Mouse (Mus musculus): ENCODE measurements around the gene Bcl10.
"Not testable (repeated sequence)": the region's sequence is repeated elsewhere in the genome, so short reads cannot be mapped to it uniquely, and the experiment has no call there.

Bcl10 gene

DNA sequence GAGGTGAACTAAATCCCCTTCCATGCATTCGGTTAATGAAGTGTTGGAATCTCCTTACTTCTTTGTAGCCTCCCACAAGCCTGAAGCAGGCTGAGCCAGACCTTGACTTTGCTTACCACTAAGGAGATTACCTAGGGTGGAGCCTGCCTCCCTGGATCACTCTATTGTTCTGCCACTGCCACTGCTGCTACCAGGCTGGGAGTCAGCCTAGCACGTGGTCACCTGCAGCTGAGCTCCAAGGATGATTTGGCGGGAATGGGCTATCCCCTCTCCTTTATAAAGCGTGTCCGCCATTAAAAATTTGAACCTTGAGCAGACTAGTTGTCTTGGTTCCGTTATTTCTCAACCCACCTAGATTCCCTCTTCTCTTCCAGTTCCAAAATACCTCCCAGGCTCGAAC, 8.7 kb upstream of the Bcl10 start:
- not testable (repeated sequence) for DNase-seq

DNA sequence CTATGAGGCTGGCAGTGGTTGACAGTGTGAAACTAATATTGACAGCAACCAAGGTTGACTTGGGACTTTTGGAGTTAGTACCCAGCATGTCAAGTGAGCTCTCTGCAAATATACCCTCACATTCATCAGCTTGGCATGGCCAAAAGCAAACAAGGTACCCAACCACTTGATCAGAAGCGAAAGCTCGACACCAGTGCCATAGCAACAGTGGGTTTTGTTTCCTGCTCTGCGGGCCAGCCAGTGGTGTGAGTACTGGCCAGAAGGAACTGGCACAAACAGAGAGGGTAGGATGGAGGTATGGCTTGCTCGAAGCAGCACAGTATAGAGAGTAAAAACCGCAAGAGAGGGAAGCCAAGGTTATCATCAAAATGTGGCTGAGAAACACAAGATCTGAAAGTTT, 6.2 kb upstream of the Bcl10 start:
- no peak for DNase-seq

DNA sequence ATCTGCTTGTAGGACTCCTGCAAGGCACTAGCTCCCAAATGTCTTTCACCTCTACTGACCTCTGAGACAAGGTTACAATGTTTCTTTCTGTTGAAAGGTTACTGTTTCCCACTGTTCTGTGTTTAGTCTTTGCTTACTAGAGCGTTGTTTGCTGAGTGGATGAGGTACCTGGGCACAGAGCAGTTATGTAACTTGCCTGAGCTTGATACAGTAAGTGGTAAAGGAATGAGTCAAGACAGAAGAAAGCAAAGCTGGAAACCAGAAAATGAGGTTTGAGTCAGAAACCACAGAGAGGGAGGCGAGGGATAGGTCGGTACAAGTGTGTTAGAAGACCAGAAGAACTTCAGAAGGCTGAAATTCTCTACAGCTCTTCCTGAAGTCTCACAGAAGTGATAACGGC, 5.8 kb upstream of the Bcl10 start:
- no peak for DNase-seq

DNA sequence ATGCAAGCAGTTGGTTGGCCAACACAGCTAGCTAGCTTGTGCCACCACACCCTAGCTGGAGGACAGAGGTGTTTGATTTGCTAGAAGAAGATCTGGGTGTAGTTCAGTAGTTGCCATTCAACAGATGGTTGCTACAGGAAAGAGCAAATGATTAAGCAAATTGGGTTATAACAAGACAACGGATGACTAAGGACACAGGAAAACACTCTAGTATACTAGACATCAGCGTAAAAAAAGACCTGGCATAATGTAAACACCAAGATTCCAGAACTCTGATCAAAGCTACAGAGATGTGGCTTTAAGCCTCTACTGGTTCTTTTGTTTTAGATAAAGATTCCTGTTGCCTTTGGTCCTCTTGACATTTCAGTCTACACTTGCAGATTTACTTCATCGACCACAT, 367 bp downstream of the Bcl10 start:
- no peak for DNase-seq

DNA sequence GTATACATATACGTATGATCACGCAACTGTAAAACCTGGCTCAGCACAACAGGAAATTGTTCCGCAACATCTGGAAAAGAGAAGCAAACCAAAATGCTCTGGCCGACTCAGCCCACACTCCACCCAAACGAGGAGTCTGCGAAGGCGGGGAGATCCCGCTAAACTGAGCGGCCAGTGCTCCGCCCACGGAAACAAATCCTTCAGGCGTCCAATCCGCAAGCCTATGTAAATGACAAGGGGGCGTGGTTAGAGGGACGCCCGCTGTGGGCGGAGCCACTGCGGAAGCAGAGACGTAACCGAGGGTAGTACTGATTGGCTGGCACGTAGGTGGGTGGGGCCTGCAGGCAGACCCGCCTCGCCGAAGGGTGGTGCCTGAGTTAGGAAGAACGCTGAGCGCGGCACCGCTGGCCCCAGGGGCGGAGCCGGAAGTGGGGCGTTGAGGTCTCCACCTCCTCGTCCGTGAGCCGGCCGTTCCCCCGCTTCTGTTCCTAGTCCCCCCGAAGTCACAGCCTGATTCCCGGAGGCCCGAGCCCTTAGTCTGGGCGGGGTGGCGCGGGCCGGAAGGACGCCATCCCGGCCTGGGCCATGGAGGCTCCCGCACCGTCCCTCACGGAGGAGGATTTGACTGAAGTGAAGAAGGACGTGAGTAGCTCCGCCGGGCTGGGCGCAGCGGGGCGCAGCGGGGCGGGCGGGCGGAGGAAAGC, 1.4 kb downstream of the Bcl10 start:
- DNase-seq = peak; percentile 100

DNA sequence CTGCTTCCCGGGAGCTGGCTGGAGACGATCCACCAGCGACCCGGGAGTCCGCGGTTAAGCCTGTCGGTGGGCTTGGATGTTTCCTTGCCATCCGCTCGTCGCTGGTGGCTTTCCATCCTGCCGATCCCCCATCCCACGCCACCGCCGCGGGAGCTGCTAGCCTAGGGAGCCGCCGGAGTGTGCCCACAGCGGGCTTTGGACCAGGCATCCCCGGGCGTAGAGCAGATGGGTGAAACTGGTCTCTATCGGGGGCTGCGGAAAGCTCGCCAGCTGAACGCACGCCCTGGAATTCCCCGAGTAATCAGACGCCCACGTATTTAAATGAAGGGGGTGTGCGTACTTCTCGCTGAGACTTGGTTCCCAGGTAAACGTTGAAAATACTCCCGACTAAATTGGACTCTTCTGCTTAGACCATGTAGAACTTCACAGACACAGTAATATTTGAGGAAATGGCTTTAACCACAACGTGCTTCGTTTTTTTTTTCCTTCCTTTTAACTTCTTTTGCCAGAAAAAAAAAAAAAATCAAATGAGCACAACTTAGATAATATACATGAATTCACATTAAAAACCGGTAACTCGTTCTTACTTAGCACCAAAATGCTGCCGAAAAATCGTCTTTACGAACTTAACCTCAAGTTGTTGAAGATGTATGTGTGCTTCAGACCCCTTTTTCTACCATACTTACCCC, 2.2 kb downstream of the Bcl10 start:
- peak; percentile 70 for DNase-seq

DNA sequence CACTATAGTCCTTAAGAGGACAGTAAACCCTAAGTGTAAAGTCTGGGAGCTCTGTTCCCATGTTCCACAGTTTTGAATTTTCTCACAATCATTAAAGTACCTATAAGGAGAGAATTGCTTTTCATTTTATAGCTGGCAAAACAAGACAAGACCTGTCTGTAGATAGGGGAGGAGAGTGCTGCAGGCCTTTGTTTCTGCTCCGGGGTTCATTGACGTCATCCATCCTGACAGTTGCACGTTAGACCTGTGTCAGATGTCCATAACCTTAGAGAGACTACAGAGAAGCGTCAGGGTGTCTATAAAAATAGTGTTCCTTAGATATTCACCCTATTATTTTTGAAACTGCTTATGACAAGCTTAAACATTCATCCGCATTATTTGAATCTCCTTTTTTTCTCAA, 2.9 kb downstream of the Bcl10 start:
- no peak for DNase-seq

DNA sequence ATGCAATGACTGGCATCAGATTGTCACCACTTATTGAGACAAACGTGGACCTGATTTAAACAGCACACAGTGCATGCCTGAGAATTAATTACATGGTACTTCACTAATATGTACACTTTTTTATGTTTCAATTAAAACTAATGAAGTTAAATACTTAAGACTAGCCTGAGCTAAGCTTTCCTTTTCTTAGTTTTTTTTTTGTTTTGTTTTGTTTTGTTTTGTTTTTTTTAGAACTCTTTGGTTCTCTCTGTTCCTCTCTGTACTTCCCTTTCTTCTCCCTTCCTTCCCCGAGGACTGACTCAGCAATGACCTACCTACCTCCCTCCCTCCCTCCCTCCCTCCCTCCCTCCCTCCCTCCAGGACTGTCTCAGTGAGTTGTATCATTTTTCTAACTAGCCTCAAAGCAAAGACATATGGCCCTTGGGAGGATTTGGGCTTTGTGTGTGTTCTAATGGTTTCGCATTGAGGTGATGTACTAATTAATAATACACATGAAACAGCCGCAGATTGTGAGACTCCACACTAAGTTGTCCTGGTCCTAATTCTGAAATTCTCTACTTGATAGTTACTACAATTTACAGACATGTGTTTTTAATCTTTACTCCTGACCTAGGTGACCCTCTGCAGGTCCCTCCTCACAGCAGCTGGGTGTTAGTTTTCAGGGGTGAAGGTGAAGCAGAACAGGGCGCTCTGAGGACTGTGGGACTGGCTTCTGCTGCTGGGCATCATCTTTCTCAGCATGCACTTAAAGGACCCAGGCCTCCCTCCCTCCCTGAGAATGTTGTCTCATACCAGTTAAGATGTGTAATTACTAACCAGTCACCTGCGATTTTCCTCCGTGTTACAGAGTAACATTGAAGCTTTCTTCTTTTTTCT, 7.2 kb downstream of the Bcl10 start:
- no peak for DNase-seq

DNA sequence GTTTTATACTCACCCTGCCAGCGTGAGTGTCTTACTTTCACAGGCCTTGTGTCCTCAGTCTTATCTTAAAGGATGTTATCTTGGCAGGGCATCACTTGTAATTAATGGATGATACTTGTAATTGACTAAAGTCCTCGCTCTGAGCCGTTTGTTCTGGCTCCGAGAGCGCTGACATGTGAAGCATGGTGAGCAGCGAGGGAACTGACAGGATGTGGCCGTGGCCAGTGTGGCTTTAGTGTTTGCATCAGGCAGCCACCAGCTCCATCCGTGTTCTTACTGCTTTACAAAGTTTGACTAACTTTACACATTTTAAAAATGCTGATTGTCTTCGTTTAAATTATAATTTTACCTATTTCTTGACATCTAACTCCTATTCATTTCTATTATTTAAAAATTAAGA, 11.2 kb downstream of the Bcl10 start:
- no peak for DNase-seq

DNA sequence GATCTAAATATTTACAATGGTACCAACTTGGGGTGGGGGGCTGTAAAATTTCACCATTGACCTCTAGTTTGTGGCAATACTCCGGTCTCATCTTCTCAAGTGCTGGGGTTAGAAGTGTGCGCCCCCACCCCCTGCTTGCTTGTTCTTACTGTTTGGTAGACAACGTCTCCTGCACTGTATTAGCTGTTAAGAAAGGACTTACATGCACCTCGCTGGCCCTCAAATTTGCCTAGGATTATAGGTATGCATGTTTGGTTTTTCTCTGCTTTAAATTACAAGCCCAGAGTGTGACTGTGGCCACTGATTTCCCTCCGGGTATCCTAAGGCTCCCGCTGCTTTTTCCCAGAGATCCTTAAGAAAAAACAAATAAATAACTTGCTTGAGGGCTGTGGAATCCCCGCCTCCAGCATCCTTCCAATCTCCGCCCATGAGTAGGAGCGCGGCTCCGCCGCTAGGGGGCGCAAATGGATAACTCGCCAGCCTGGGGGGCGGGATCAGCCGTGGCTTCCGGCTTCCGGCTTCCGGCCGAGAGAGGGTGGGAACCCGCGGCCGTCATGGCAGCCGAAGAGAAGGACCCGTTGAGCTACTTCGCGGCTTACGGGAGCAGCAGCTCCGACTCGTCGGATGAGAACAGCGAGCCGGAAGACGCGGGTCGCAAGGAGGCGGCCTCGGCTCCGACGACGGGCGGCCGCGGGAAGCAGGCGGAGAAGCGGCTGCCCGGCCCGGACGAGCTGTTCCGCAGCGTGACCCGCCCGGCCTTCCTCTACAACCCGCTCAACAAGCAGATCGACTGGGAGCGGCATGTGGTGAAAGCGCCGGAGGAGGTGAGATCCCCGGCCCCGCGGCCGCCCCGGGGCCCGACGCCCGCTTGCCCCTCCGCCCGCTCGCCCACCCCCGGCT, 15.2 kb downstream of the Bcl10 start, which contains the start of gene 2410004B18Rik:
2410004B18Rik (plus strand) TSS at position 510 of the 900 bp plus-strand sequence.
- peak; percentile 96 for DNase-seq

DNA sequence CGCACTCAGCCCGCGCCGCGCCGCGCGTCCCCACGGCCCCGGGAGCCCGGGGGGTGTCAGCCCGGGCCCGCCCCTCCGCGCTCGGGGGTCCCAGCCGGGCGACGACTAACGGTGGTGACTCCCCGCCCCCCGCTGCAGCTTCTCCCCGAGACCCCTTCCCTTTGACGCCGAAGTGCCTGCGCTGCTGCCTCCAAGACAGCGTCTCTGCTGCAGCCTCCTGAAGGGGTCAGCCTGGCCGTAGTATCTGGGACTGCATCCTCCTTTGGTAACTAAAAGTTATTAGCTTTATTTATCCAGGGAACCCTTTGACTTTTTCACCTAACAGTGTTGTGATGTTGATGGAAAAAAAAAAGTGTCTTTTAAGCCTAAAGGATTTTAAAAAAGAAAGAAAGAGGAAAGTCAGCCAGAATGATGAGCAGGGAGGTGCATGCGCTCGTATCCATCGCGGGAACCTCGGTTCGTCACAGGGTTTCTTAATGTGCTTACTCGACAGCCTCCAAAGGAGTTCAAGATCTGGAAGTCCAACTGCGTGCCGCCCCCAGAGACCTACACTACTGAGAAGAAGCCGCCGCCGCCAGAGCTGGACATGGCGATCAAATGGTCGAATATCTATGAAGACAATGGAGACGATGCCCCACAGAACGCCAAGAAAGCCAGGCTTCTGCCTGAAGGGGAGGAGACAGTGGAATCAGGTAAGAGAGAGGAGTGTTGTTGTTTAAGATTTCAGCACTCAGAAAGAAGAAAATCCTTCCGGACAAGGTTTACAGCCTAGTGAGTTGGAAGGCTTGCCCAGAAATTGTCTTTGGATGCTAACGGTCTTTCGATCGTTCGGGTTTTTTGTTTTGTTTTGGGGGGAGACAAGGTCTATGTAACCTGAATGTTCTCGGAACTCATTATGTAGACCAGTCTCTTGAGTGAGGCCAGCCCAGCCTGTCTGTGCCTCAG, 16.1 kb downstream of the Bcl10 start:
- peak; percentile 40 for DNase-seq

DNA sequence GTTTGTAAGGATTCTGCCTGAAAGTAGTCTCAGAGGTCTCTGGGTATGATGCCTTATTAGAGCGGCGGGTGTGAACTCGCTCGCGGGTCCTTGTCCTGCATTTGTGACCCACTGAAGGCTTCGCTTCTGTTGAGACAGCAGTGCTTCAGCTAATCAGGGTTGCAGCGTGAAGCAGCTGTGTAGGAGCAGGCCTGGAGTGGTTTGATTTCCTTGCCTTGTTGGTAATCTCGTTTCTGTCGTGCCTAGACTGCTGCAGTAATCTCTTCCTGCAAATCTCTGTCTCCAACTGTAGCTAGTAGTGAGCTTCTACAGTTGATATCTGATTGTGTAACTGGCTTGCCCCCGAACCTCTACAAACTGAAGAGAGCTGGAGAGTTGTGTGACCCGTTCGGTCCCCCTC, 16.8 kb downstream of the Bcl10 start:
- DNase-seq = no peak

DNA sequence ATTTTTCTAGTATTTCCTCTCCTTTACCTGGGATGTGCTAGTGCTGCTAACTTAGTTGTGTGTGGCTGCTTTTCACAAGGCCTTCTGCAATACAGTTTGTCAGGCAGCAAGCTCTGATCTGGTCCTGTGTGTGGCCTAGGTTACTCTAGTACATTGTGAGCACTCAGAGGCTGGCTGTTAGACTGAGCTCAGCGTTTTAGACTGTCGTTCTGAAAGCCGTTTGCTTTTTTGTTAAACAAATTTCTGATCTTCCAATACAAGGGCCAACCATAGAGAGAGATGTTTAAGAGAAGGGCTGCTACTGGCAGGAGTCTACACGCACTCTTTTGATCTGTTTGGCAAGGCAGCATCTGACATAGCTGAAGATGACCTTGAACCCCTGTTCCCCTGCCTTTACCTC, 17.4 kb downstream of the Bcl10 start:
- DNase-seq = no peak

DNA sequence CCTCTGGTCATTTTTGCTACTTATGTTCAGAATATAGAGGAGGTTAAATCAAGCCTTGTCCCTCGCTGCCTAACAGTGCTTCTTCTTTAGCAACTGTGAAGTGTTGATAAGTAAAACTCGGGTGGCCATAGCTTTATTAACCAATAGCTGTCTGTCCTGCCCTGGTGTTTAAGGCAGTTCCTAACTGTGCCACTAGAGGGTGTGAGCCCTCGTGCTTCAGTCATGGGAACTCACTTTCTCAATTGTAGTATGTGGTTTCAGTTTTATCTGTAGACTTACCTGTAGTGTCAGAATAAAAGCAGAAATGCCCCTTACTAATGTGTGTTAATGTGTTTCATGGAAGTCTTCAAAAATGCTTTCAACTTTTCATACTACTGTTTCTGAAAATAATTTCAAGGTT, 19.4 kb downstream of the Bcl10 start:
- DNase-seq = peak; percentile 81

DNA sequence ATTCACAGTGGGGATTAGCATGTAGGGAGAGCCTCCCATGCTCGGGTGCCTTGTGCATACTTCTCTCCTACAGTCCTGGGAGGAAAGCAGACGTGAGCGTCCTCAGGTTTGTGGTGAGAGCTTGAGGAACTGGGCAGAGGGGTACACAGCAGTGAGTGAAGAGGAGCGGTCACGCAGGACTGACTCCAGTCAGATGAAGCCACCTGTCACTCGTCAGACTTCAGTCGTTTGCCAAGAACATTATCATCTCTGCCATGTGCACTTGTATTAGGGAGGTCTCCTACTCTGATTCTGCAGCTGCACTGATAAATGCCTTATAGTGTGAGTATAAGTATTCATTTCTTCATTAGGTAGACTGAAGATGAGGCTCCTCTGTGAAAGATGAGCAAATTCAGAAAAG, 21.7 kb downstream of the Bcl10 start:
- no peak for DNase-seq

DNA sequence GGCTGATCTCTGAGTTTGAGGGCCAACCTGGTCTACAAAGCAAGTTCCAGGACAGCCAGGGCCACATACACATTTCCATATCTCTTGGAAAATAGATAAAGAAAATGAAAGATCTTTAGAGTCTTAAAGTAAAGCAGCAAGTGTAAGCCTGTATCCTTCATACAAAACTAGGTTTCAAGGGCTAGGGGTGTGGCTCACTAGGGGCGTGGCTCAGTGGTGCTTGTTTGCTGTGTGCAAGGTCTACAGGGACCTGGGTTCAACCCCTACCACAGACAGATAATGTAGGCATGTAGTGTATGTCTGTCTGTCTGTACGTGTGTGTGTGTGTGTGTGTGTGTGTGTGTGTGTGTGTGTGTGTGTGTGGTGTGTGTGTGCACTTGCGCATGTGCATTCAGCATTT, 23.3 kb downstream of the Bcl10 start:
- DNase-seq = no peak

DNA sequence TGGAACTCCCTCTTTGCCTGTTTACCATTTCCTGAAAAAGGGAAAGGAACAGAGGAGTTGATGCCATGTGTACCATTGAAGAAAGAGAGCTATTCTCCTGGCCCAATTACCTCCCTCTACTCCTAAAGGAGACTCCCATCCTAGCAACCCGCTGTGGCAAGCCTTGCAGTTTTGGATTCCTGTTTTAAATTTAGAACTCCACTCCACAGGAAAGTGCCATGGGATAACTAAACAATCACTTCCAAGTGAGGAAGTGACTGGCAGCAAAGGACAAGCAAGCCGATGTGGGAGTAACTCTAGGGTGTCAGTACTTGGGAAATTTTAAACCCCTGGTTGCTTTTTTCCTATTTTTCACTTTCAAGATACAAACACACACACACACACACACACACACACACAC, 24.1 kb downstream of the Bcl10 start:
- DNase-seq = no peak

DNA sequence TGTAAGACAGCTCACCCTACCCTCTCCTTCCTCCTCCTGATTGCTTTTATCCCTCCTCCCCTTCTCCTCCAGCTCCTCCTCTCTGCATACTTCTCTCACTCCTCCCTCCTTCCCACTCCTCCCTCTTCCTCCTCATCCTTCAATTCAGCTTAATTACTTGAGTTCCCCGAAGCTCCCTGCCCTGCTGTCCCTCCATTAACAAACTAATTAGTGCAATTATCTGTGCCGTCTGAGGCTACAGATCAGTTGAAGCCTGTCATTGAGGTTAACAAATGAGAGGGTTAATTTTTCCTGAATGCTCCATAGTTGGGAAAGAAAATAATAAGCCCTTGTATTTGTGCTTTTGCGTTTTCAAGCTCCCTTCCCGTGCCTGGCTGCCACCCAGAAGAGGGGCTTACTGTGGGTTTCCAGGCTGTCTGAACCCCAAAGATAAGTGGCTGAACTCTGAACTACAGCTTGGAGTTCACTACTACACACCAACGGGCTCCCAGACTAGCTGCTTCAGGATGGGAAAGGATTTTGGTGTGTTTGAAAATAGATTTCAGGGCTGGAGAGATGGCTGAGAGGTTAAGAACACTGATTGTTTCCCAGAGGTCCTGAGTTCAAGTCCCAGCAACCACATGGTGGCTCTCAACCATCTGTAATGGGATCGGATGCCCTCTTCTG, 25.1 kb downstream of the Bcl10 start:
- no peak for DNase-seq

DNA sequence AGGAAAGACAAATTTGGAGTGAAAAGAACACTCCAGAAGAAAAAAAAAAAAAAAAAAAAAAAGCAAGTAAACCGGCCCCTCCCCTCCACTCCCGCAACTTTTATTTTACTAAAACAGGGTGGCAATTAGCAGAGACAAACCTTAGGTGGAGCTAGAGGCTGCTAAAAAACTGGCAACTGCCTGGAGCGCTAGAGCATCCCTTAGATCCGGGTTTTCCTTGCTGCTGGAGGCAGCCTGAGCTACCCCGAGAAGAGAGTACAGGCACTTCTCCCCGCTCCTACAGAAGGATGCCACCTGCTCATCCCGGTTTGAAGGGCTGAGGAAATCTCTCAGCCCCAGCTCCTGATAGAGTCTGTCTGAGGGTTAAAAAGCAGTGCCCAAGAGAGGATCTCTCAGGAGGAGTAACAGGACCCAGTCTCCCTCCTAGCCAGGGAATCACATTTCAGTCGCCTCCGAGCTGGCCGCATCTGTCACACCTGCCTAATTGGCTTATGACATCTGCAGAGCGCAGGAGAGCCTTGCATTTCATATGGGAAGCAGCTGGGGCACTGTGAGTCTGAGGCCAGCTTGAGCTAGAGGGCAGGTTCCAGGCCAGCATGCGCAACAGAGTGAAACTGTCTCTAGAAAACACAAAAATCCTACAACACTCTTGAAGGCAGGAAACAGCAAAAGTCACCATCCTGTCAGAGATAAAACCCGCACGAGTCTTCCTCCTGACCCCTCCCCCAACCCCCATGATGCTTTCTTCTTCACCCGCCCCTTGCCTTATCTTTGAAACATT, 27.6 kb downstream of the Bcl10 start:
- peak; percentile 67 for DNase-seq

DNA sequence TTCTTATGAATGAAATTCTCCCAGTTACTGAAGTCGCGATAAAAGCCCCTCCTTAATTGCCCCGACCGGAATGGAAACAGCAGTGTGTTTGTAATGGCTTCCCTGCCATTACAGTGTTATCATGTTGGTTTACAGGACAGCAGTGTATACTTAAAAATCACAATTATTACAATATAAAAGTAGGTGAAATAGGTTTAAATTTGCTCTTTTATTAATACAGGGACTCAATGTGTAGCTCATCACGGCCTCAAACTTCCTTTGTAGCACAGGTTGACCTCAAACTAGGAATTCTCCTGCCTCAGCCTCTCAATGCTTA, 28.2 kb downstream of the Bcl10 start:
- DNase-seq = no peak

All from kidney, postnatal 10 days (tissue).